Mouse (Mus musculus): ENCODE measurements around the gene Pgap2.
"Not testable (repeated sequence)": the region's sequence is repeated elsewhere in the genome, so short reads cannot be mapped to it uniquely, and the experiment has no call there.

Gene Pgap2

DNA sequence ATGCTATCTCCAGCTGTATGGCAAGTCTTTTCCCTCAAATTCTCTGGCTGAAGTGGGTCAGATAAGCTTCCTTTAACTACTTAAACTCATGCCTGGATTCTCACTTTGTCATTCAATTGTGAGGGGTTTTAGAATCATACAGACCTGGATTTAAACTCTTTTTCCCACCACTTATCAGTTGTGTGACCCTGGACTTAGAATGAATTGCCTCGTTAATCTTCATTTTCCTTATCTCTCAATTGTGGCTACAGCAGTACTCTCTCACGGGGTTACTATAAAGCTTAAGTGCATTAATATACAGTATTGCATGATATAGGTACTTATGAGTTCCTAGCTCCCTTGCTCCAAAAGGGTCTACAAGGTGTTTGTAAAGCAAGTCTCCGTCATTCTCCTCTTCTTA, 32.9 kb downstream of the Pgap2 start:
- no peak for DNase-seq

DNA sequence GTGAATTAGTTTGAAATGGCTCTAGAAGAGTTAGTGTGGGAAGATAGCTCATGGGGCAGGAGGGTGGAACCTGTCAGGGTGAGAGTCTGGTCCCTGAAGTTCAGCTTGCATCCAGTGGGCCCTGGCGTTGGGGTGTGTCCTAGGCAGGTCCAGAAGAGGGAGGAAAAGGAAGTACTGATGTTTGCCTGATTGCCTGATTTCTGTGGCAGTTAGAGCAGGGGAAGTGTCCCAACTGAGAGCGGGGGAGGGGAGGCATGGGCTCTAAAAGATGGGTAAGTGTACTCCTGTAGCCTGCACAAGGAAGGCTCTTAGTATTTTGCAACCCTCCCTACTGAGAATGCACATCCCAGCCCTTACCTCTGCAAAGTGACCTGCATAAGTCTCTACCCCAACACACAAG, 33.9 kb downstream of the Pgap2 start:
- no peak for DNase-seq

DNA sequence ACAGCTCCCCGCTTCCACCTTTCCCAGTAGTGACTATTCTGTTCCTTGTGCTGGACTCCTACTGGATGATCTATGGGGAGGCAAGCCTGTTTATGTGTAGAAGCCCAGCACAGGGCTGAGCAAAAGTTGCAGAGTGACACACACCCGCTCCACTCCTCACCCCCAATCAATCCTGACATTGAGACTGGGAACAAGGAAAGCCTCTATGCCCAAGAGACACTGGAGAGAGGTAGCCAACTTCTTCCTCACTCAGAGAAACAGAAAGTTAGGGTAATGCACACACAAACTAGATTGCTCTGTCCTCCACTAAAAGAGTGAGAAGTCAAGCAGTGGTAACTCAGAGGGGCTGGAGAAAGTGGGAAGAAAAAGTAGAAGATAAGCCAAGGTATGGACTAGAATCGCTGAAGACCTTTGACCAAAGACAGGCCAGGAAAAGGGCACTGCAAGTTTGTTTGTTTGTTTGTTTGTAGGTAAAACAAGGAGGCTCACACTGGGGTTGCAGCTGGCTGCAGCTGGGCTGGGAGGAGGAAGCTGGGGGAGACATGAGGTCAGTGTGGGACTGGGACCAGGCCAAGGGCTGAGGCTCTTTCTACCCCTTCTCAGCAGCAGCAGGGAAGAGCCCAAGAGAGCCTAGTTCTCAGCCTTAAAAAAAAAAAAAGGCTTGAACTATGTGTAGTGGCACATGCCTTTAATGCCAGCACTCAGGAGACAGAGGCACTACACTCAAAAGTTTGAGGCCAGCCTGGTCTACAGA, 35.0 kb downstream of the Pgap2 start:
- no peak for DNase-seq

DNA sequence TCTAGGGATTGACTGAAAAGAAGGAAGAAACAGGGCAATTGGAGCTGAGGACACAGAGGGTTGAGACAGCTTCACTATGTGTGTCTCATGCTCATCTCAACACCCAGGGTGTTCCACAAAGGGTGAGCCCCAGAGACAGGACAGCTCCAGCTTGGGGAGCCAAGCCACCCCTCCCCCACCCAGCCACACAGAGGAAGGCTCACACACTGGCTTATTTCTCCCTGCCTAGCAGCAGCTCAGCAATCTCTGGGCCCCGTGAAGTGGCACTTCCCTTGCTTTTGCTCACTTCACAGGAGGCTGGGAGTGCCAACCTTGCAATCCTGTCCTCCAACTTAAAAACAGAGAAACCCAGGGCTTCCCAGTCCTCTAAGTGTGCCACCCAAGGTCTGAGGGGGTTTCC, 35.8 kb downstream of the Pgap2 start:
- no peak for DNase-seq

DNA sequence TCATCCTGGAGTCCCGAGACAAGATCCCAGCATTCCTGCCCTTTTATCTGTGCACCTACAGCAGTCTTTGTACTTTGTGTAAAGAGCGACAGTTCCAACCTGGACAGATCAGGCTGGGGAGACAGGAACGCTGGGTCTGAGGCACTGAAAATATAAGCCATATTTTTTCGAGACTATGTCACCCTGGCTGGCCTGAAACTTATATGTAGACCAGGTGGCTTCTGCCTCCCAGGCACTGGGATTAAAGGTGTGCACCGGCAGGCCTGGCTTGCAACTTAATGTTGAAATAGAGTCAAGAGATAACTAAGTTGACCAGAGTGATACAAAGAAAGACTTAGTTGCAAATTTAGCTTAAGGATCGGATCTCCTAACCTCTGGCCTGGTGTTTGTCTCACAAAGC, 36.3 kb downstream of the Pgap2 start:
- DNase-seq = no peak

DNA sequence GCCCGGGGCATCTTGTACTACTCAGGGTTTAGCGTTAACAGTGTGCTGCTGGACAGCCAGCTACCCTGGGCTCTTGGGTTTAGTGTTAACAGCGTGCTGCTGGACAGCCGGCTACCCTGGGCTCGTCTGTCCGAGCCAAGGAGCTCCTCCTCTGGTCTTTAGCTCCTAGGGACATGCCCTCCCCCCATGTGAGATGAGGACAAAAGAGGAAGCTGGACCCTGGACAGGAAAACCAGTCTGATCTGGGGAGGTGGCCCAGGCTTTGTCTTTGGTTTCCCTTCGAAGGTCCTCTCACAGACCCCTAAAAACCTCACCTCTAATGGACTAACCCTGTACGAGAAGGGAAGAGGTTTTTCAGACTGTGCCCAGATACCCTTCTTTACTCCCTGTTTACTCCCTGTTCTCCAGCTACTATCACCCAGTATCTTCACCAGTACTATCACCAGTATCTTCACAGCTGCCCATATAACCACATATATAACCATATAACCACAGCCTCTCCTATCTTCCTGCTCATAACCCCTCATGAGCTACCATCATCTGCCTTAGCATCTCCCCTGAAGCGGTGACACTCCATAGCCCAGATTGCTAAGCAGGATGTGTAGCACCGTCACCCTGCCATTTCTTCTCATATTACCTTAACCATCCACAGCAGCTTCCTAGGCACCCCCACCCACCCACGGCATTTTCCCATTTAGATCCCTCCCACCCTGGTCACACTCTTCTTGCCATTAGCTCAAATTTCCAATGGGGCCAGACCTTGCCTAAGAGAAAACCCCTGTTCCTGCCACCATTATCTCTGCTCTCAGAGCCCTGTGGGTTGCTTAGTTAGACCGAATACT, 37.2 kb downstream of the Pgap2 start:
- DNase-seq = no peak

DNA sequence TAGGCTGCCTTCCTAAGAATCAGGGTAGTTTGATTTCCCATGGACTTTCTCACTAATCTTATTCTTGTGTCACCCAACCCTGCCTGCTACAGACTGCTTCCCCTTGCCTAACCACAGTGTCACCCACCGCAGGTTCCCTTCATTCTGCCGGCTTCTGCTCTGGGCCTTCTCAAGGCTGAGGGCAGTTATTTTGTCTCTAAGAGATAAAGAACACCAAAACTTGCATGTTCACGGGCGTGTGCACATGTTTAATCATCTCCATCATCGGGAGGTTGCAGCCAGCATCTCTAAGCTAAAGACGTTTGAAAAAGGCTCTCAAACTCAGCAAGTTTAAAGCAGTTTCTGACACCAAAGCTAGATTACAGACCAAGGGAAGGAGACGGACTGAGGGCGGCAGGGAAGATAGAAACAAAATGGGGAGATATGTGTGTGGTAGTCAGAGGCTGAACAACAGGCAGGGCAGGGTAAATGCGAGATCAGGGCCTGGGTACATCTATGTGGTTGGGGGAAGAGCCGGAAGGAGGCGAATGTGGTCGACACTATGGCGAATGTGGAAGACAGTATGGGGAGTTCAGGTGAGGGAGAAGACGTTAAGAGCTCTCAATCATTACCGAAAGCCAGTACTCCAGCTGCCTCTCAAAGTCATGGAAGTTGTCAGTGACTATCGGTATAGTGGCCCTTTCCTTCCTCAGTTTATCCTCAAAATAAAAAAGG, 38.8 kb downstream of the Pgap2 start:
- no peak for DNase-seq

DNA sequence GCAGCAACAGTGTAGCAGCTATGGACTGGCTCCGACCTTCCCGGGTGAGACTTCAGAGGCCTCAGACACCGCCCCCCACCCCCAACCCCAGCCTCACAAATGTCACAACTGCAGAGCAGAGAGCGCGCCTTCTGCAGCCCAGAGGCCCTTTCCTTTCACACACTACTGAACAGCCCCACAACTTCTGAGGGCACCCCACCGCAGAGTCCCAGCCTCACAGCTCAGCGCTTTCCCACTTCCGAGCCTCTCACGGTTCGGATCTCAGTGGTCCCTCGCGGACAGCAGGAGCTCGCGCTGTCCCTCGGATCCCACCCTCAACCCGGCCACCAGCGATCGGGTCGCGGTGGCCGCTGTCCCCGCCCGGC, 39.5 kb downstream of the Pgap2 start:
- DNase-seq = no peak

DNA sequence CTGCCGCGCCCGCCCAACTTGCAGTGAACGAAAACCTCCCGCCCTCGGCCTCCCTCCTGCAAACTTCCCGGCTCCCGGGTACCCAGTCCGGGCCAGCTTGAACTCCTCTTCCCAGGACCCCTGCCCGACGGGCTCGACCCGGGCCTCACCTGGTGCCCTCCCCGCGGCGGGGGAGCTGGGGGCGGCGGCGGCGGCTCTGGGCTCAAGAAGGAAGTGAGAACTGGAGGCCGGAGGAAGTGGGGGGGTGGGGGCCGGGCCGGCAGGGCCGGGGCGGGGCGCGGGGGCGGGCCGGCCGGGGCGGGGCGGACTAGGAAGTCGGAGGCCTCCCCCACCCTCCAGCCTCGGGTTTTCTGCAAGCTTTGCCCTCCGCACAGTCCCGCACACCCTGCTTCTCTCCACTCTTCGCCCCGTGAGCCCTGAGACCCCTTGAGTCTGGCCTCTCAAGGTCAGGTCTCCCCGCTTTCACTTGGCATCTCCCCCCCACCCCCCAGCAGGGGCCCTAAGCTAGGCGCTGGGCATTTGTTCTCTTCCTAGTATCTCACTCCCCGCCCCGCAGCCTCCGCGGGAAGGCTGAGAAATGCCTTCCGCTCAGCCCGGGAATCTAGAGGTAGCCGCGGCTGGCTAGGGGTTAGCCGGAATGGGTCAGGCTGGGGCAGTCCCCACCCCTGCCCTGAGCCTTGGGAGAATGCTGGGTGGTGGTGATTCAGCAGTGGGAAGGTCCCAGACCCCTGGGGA, 40.1 kb downstream of the Pgap2 start:
- DNase-seq = peak; percentile 86

DNA sequence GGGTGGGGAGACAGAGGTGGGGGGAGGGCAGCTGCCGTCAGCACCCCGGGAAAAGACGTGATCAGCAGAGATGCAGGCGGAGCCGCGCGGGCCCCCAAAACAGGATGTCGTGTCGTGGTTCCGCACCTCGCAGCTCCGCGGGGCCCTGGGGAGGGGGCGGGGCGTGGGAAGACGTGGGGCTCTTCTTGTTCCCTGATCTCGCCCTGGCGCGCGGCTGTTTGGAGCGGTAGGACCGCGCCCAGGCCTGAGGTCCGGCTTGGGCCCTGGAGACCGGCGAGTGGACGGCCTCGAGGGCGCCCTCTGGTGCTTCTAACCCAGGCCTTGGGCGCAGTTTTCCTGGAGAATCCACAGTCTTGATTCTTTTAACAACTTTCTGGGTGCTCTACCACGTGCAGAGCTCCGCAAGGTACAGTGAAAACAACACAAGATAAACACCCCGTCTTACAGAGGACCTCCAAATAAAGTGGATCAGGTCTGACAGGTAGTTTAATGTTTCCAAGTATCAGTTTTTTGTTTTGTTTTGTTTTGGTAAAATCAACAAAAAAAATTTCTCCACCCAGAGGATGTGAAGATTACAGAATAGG, 40.7 kb downstream of the Pgap2 start:
- DNase-seq = peak; percentile 94

DNA sequence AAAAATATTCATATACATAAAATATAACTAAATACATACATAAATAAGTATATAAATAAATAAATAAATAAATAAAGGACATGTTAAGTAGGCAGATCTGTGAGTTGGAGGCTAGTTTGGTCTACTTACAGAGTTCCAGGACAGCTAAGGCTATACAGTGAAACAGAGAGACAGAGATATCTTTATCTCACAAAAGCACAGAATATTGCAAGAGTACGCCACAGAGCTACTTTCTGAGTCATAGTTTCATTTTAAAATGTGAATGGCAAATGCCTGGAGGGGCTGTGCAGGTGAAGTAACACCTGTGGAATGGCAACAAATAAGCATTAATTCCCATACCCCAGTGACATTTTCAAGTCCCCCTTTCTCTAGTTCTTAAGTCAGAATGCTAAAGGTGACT, 43.6 kb downstream of the Pgap2 start:
- no peak for DNase-seq

DNA sequence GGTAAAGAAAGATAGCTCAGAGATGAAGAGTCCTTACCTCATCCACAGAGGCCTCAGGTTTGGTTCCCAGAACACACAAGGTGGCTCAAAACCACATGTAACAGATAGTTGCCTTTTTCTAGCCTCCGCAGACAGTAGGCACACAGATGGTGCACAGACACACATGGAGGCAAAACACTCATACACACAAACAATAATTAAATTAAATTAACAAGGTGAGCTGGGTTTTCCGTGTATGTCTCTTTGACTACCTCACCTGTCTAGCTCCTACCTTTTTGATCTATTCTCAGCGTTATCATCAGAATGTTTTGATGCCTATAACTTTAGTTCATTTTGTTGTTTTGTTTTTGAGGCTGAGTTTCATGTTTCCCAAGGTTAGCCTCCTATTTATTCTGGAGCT, 45.9 kb downstream of the Pgap2 start, which contains the start of gene Rhog:
Rhog (minus strand) TSS at position 101 of the 400 bp plus-strand sequence.
- no peak for DNase-seq

DNA sequence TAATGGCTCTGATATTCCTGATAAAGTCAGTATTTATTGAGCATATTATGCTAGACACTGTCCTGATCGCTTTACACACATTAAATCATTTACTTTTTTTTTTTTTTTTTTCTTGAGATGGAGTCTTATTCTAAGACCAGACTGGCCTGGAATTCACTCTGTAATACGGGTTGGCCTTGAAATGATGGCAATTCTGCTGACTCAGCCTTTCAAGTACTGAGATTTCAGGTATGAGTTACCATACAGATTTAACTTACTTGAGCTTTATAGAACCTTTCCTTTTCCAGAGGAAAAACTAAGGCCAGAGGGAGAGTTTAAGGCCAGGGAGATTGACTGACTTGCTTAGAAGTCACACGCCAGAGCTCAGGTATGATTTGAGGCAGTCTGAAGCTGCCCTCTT, 46.6 kb downstream of the Pgap2 start:
- DNase-seq = no peak

DNA sequence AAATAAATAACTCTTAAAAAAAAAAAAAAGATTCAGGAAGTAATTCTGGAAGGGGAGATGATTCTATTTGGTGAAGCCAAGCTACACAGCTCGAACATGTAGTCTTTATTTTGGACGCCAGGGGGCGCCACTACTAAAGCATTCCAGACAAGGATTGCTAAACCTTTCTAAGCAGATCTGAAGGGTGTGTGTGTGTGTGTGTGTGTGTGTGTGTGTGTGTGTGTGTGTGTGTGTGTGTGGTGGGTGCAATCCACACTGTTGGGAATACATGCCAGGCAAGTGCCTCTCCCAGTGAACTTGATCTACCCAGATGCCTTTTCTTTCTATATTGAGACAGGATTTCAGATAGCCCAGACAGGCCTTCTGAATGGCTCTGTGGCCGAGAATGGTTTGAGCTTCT, 48.2 kb downstream of the Pgap2 start:
- peak; percentile 83 for DNase-seq

DNA sequence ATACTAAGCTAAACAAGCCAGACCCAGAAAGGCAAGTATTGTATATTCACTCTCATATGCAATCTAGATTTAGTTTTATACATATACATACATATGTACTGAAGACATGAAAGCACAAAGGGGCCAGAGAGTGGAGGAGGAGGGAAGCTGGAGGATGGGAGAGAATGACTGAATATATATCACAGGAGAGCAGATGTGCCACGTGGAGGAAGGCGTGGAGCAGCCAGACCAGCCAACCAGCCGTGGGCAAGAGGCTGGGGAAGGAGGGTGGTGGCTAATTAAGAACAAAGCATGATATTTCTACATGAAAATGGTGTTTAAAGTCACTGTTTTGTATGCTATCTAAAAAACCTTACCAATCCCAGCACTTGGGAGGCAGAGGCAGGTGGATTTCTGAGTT, 48.7 kb downstream of the Pgap2 start:
- no peak for DNase-seq

DNA sequence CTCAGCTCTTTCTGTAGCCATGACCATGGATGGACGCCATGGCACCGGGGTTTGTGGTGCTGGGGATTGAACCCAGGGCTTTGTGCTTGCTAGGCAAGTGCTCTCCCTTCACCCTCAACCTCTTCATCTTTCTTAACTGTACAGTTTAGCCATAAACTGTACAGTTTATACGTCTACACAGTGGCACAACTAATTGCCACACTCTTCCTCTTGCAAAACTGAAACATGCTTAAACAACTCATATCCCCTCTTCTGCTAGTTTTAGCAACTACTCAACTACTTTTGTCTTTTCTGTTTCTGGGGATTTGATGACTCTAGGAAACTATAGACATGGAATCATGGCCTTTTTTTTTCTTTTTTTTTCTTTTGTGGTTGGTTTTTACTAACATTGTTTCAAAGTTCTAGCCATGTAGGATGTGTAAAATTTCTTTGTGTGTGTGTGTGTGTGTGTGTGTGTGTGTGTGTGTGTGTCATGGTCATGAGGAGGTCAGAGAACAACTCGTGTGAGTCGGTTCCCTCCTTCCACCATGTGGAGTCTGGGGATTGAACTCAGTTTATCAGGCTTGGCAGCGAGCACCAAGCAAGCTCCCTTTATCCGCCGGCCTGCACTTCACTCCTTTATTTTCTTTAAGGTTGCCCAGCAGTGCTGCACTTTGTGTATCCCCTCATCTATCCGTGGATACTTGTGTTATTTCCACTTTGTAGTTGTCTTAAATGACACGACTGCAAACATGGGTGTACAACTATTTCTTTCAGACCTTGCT, 49.9 kb downstream of the Pgap2 start:
- no peak for DNase-seq

DNA sequence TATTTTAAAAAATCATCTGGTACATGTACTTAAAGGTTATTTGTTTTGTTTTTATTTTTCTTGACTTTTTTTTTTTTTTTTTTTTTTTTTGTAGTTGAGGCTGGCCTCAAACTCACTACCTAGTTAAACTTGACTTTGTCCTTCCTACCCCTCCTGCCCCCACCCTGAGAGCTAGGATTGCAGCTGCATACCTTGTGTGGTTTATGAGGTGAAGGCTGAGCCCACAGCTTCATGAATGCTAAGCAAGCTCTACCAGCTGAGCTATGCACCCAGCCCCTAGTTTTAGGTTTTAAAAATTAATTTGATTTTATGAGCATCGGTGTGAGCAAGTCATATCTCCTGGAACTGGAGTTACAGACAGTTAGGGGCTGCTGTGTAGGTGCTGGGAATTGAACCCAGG, 50.5 kb downstream of the Pgap2 start:
- DNase-seq = no peak

DNA sequence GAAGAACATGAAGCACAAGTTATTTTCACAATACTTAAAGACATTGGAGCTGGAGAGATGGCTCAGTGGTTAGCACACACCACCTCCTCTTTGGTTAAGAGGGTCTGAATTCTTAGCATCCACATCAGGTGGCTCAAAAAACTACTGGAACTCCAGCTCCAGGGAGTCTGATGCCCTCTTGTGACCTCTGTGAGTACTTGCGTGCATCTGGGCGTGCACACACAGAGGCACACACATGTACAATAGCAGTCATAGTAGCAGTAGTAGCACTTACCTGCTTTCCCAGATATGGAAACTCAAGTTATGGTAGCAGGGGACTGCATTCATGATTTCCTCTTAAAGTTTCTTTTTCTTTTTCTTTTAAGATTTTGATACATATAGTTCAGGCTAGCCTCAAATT, 53.0 kb downstream of the Pgap2 start:
- no peak for DNase-seq

DNA sequence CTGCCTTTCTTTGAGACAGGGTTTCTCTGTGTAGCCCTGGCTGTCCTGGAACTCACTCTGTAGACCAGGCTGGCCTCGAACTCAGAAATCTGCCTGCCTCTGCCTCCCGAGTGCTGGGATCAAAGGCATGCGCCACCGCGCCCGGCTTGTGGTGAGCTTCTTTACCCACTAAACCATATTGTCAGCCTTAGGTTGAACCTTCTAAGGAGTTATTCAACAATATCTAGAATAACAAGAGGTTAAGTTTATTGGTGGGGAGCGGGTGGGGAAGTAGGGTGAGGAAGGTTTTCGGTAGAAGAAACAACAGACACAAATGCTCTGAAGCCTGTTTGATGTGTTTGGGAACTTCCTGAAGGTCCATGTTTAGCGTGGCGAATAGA, 56.0 kb downstream of the Pgap2 start:
- not testable (repeated sequence) for DNase-seq

DNA sequence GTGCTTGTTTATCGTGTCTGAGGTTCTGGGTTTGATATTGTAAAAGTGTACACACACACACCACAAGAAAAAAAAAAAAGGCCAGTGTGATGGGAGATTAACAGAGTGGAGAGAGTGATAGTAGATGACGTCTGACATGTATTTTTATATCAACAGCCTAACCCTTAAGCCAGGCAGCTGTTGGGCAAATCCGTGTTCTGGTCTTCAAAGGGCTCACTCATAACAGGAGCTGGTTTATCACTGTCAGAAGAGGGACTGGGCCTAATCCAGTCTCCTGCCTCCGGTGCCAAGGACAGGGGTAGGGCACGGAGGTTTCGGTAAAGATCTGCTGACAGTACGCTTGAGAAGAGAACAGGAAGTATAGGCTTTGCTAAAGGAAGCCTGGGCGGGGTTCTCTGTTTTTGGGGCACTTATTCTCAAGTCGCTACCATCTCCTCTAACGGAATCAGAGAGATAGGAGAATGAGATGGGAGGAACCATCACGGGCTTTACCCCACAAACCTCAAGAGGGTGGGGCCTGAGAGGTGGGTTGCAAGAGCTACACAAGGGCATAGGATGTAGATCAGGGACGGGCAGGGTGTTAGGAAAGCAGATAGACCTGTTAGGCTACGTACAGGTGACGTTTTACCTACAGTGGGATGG, 56.5 kb downstream of the Pgap2 start:
- DNase-seq = peak; percentile 27

DNA sequence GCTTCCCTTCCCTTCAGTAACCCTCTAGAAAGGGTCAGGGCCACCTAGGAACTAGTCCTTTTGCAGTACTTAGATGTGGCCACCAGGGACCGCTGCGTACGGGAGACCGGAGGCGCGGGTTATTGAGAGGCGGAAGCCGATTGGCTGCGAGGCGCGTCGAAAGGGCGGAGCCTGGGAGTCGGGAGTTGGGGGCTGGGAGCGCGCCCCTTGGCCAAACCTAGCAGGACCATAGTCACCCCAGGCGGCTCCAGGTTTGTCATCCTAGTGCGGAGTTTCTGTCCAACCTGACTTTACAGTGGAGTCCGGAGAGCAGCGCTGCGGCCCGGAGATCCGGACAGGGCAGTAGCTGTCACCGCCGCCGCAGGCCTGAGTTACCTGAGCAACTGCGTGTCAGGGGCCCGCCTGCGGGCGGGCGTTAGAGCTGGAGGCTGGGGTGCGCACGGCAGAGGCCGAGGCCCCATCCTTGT, 57.1 kb downstream of the Pgap2 start:
- peak; percentile 96 for DNase-seq
